8 mouse cellular contexts compared by ENCODE assay signal in genomic region chr7:79313519-79314059, GRCm38 (mm10). TPM values are rescaled to one million over a fixed set of nuclear protein-coding genes. Genes with fewer than 3 reads are reported as not detected.
A peak's percentile ranks its signal among the peaks of the same experiment; 100 is the strongest.
DNase-seq lines count a peak whose midpoint lies in the region; ATAC-seq and TF ChIP-seq lines count a peak whose summit lies in the region.

No protein-coding gene starts in this region.

- ATAC-seq in kidney, postnatal 0 days (replicated peaks; ENCODE audit: low FRiP score, low read depth) = peak; percentile 51

- WGBS in kidney, postnatal 0 days = 12% methylated on average over 12 of the region's 12 CpGs
- 24% methylated on average over 12 of the region's 12 CpGs for WGBS in olfactory bulb, adult 2 months

- TF ChIP-seq POLR2A in olfactory bulb, adult 2 months (IDR thresholded peaks at IDR 0.05; ENCODE audit: insufficient read depth, low read depth, low read length) = no peak

- no peak for TF ChIP-seq CTCF in kidney, postnatal 0 days (IDR thresholded peaks at IDR 0.05; ENCODE audit: low read depth)
- no peak for TF ChIP-seq CTCF in olfactory bulb, adult 2 months (IDR thresholded peaks at IDR 0.05; ENCODE audit: insufficient read depth, low read depth, low read length)

- H3K27me3 ChIP-seq in kidney, postnatal 0 days (ENCODE audit: insufficient read depth, low read length) = no peaks in the 10 kb centered on the region

- H3K27ac ChIP-seq in kidney, postnatal 0 days = peak overlapping the region; percentile 80
- H3K27ac ChIP-seq in olfactory bulb, adult 2 months (ENCODE audit: insufficient read depth, low read depth, low read length) = peak overlapping the region; percentile 69

- DNase-seq in kidney, postnatal 0 days (ENCODE audit: low spot score) = peak; percentile 89
- no peak for DNase-seq in kidney, adult 18-20 months
- peak; percentile 58 for DNase-seq in embryo, embryonic 10.5 days (ENCODE audit: low spot score)
- peak; percentile 58 for DNase-seq in kidney, postnatal 10 days
- no peak for DNase-seq in testis, postnatal 14 days (ENCODE audit: low spot score)
- DNase-seq in B cell, adult 2 months = no peak
- DNase-seq in left cerebral cortex, adult 8-10 months (ENCODE audit: low spot score in 2 of 2) = no peak

- H3K9me3 ChIP-seq in kidney, postnatal 0 days (replicated peaks; ENCODE audit: low read length) = no peaks in the 10 kb centered on the region

- no peak overlapping the region for H3K9ac ChIP-seq in kidney, postnatal 0 days (ENCODE audit: low read depth, low read length)

- peak overlapping the region; percentile 34; the same call in 1 of the 2 replicates for H3K4me2 ChIP-seq in kidney, postnatal 0 days (ENCODE audit: low read length)

- peaks cover 44% of the 10 kb centered on the region for H3K4me1 ChIP-seq in kidney, postnatal 0 days (replicated peaks; ENCODE audit: insufficient read depth, low read length)
- H3K4me1 ChIP-seq in olfactory bulb, adult 2 months (ENCODE audit: control insufficient read depth, insufficient read depth, low read length) = peaks cover 58% of the 10 kb centered on the region

- H3K36me3 ChIP-seq in kidney, postnatal 0 days (ENCODE audit: insufficient read depth, low read length) = no peaks in the 10 kb centered on the region

- H3K4me3 ChIP-seq in kidney, postnatal 0 days (replicated peaks; ENCODE audit: low read depth, low read length) = no peak overlapping the region
- no peak overlapping the region for H3K4me3 ChIP-seq in olfactory bulb, adult 2 months (ENCODE audit: insufficient read depth, low read depth, low read length)

RNA-seq across cellular contexts. Expression of gene Abhd2, which starts 40.6 kb away (rescaled TPM):
- polyA plus RNA-seq in kidney, postnatal 0 days (2015; fragmentation: Nextera tagmentation; extraction: Ambion mirVana) = 17.4 and 17.6 TPM in 2 replicates
- polyA plus RNA-seq in olfactory bulb, adult 2 months (2012; ENCODE audit: insufficient read depth, insufficient read length, low replicate concordance, missing spikeins) = not detected in 2 replicates
- 100 to 1,000 TPM; 106 to 135 (median 117) TPM for total RNA-seq in left cerebral cortex, adult 8-10 months (2022)

Comparison
In these comparisons a context has a peak if more than half of its experiments do, and no peak if none do; other contexts are left out.
1. DNase-seq: peak in kidney, postnatal 0 days (single experiment), embryo, embryonic 10.5 days (single experiment) and kidney, postnatal 10 days (single experiment); none in kidney, adult 18-20 months (single experiment), testis, postnatal 14 days (single experiment), B cell, adult 2 months (0 of 2) and left cerebral cortex, adult 8-10 months (0 of 2).